Mouse (Mus musculus): Measurements from ENCODE around the gene Atp4b. TPM values are rescaled to one million over a fixed set of nuclear protein-coding genes. Genes with fewer than 3 reads are reported as not detected.

Gene Atp4b
- total RNA-seq, 2 experiments from 2014 or later: 0.96 to 1.1 TPM

- ATAC-seq (replicated peaks; ENCODE audit: low FRiP score, low TSS enrichment, poor library complexity, severe bottlenecking): no peak
These were observed 8.9 kb downstream of the Atp4b start for GRCm38 (mm10) chr8:13387728-13388127.

GRCm38 (mm10) chr8:13386366-13386765, 10.3 kb downstream of the Atp4b start:
- ATAC-seq (replicated peaks; ENCODE audit: low FRiP score, low TSS enrichment, poor library complexity, severe bottlenecking): no peak

- ATAC-seq (replicated peaks; ENCODE audit: low FRiP score, low TSS enrichment, poor library complexity, severe bottlenecking): no peak
These were observed 13.6 kb downstream of the Atp4b start for GRCm38 (mm10) chr8:13382999-13383398.

- no peak for ATAC-seq (replicated peaks; ENCODE audit: low FRiP score, low TSS enrichment, poor library complexity, severe bottlenecking)
These were observed 14.1 kb downstream of the Atp4b start for GRCm38 (mm10) chr8:13382536-13382935.

- no peak for ATAC-seq (replicated peaks; ENCODE audit: low FRiP score, low TSS enrichment, poor library complexity, severe bottlenecking)
These were observed 15.0 kb downstream of the Atp4b start for GRCm38 (mm10) chr8:13381630-13382029.

GRCm38 (mm10) chr8:13373151-13373662, 23.4 kb downstream of the Atp4b start:
- ATAC-seq (replicated peaks; ENCODE audit: low FRiP score, low TSS enrichment, poor library complexity, severe bottlenecking): no peak

- peak; percentile 52; the same call in 1 of the 2 replicates for ATAC-seq (replicated peaks; ENCODE audit: low FRiP score, low TSS enrichment, poor library complexity, severe bottlenecking)
These were observed 34.8 kb downstream of the Atp4b start for GRCm38 (mm10) chr8:13361865-13362264.

GRCm38 (mm10) chr8:13360213-13360612, 36.4 kb downstream of the Atp4b start:
- no peak for ATAC-seq (replicated peaks; ENCODE audit: low FRiP score, low TSS enrichment, poor library complexity, severe bottlenecking)

- ATAC-seq (replicated peaks; ENCODE audit: low FRiP score, low TSS enrichment, poor library complexity, severe bottlenecking): no peak
These were observed 39.9 kb downstream of the Atp4b start for GRCm38 (mm10) chr8:13356681-13357080.

GRCm38 (mm10) chr8:13356221-13356620, 40.4 kb downstream of the Atp4b start:
- ATAC-seq (replicated peaks; ENCODE audit: low FRiP score, low TSS enrichment, poor library complexity, severe bottlenecking): no peak

GRCm38 (mm10) chr8:13353883-13354282, 42.7 kb downstream of the Atp4b start:
- no peak for ATAC-seq (replicated peaks; ENCODE audit: low FRiP score, low TSS enrichment, poor library complexity, severe bottlenecking)

GRCm38 (mm10) chr8:13353155-13353833, 43.3 kb downstream of the Atp4b start:
- peak; percentile 90 for ATAC-seq (replicated peaks; ENCODE audit: low FRiP score, low TSS enrichment, poor library complexity, severe bottlenecking)

- ATAC-seq (replicated peaks; ENCODE audit: low FRiP score, low TSS enrichment, poor library complexity, severe bottlenecking): peak; percentile 11; the same call in 1 of the 2 replicates
These were observed 44.0 kb downstream of the Atp4b start for GRCm38 (mm10) chr8:13352601-13353000.

GRCm38 (mm10) chr8:13351593-13351992, 45.0 kb downstream of the Atp4b start:
- no peak for ATAC-seq (replicated peaks; ENCODE audit: low FRiP score, low TSS enrichment, poor library complexity, severe bottlenecking)

- no peak for ATAC-seq (replicated peaks; ENCODE audit: low FRiP score, low TSS enrichment, poor library complexity, severe bottlenecking)
These were observed 46.6 kb downstream of the Atp4b start for GRCm38 (mm10) chr8:13350052-13350451.

- ATAC-seq (replicated peaks; ENCODE audit: low FRiP score, low TSS enrichment, poor library complexity, severe bottlenecking): peak; percentile 40
These were observed 53.5 kb downstream of the Atp4b start for GRCm38 (mm10) chr8:13343134-13343533.

GRCm38 (mm10) chr8:13342340-13342739, 54.3 kb downstream of the Atp4b start:
- peak; percentile 69 for ATAC-seq (replicated peaks; ENCODE audit: low FRiP score, low TSS enrichment, poor library complexity, severe bottlenecking)

GRCm38 (mm10) chr8:13340650-13341049, 56.0 kb downstream of the Atp4b start:
- ATAC-seq (replicated peaks; ENCODE audit: low FRiP score, low TSS enrichment, poor library complexity, severe bottlenecking): no peak

GRCm38 (mm10) chr8:13339646-13339990, 57.0 kb downstream of the Atp4b start:
- ATAC-seq (replicated peaks; ENCODE audit: low FRiP score, low TSS enrichment, poor library complexity, severe bottlenecking): no peak

GRCm38 (mm10) chr8:13338901-13339645, 57.6 kb downstream of the Atp4b start:
- no peak for ATAC-seq (replicated peaks; ENCODE audit: low FRiP score, low TSS enrichment, poor library complexity, severe bottlenecking)

Measured in megakaryocyte-erythroid progenitor cell, adult 5-6 weeks (primary cell).